Mouse (Mus musculus): ENCODE data around the gene Prf1.

DNA sequence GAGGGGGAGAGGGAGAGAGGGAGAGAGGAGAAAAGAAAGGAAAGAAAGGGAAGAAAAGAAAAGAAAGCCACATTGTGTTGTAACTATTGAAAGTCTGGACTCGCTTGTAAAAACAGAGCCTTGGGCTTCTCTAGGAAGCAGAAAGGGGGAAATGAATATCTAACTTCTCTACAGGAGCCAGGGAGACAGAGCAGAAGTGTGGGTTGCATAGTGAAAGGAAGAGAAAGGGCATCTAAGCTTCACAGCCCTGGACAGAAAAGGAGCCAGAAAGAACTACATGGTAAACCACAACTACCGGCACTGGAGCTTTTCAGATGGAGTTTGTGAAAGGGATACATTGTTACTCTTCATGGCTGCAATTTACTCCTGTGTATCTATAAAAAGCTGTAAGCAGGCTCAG, 7.2 kb upstream of the Prf1 start:
- TF ChIP-seq POLR2A (IDR thresholded peaks at IDR 0.05; ENCODE audit: low read depth, low read length) (no peak), CTCF (IDR thresholded peaks at IDR 0.05; ENCODE audit: extremely low read depth, insufficient read length, insufficient replicate concordance, low read depth, low read length) (no peak)

Measured in small intestine, adult 2 months (tissue).